Mouse (Mus musculus): ENCODE results near the gene Pdxdc1. TPM values are rescaled to one million over a fixed set of nuclear protein-coding genes. Genes with fewer than 3 reads are reported as not detected.

Gene Pdxdc1
- total and polyA plus RNA-seq, 2 experiments from 2014 or later: 60.2 to 67.4 TPM

- DNase-seq (no peak), ATAC-seq (no peak)
- peaks cover 8% of the 10 kb centered on the region for H3K36me3 ChIP-seq (ENCODE audit: insufficient read depth)
- no peaks in the 10 kb centered on the region for H3K4me1 ChIP-seq (ENCODE audit: insufficient read depth)
- H3K9me3 ChIP-seq (ENCODE audit: low read length): no peaks in the 10 kb centered on the region
- 94% methylated on average over 4 of the region's 4 CpGs for WGBS
- H3K4me2 ChIP-seq (ENCODE audit: low read depth): no peak overlapping the region
- H3K27ac ChIP-seq (ENCODE audit: low read depth, low read length): no peak overlapping the region
- no peak overlapping the region for H3K4me3 ChIP-seq (ENCODE audit: low read depth, low read length)
- no peaks in the 10 kb centered on the region for H3K27me3 ChIP-seq (ENCODE audit: insufficient read depth, low read length)
- H3K9ac ChIP-seq: no peak overlapping the region
- no peak for TF ChIP-seq CTCF (IDR thresholded peaks at IDR 0.05; ENCODE audit: low read depth)
Observed at GRCm38 (mm10) chr16:13866076-13866475, 36.9 kb downstream of the Pdxdc1 start.

DNA sequence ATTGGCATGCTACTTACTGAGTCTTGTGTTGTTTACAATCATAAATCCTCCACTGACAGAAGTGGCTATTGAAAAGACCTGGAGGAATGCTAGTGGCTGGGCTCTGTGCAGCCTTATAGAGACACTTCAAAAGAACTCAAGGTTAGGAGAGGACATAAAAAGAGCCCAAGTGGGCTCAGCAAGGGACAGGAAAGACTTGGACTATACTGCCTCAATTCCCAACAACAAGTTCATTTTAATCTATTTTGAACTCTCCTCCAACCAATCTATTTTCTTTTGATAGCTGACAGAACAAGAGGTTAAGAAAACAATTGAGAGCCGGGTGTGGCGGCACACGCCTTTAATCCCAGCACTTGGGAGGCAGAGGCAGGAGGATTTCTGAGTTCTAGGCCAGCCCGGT lies 49.0 kb downstream of the Pdxdc1 start:
- no peak for ATAC-seq
- no peak for DNase-seq
- Histone ChIP-seq H3K9ac (no peak overlapping the region), H3K9me3 (ENCODE audit: low read length) (no peaks in the 10 kb centered on the region), H3K4me1 (ENCODE audit: insufficient read depth) (no peaks in the 10 kb centered on the region), H3K4me3 (ENCODE audit: low read depth, low read length) (no peak overlapping the region), H3K4me2 (ENCODE audit: low read depth) (no peak overlapping the region), H3K36me3 (ENCODE audit: insufficient read depth) (peaks cover 41% of the 10 kb centered on the region), H3K27ac (ENCODE audit: low read depth, low read length) (no peak overlapping the region), H3K27me3 (ENCODE audit: insufficient read depth, low read length) (no peaks in the 10 kb centered on the region)
- WGBS: 94% methylated on average over 4 of the region's 4 CpGs
- TF ChIP-seq CTCF (IDR thresholded peaks at IDR 0.05; ENCODE audit: low read depth): no peak

DNA sequence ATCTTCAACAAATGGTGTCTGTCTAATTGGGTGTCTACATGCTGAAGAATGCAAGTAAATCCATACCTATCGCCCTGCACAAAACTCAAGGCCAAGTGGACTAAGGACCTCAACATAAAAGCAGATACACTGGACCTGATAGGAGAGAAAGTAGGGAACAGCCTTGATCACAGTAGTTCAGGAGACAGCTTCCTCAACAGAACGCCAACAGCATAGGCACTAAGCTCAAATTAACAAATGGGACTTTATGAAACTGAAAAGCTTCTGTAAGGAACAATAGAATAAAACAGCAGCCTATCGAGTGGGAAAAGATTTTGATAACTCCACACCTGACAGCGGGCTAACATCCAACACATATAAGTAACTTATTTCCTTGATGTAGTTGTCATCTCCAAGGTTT lies 51.5 kb downstream of the Pdxdc1 start:
- ATAC-seq (no peak), DNase-seq (no peak)
- TF ChIP-seq CTCF (IDR thresholded peaks at IDR 0.05; ENCODE audit: low read depth): no peak
- Histone ChIP-seq H3K27me3 (ENCODE audit: insufficient read depth, low read length) (no peaks in the 10 kb centered on the region), H3K27ac (ENCODE audit: low read depth, low read length) (no peak overlapping the region), H3K4me2 (ENCODE audit: low read depth) (no peak overlapping the region), H3K36me3 (ENCODE audit: insufficient read depth) (peaks cover 27% of the 10 kb centered on the region), H3K4me1 (ENCODE audit: insufficient read depth) (no peaks in the 10 kb centered on the region), H3K9me3 (ENCODE audit: low read length) (no peaks in the 10 kb centered on the region), H3K9ac (no peak overlapping the region), H3K4me3 (ENCODE audit: low read depth, low read length) (no peak overlapping the region)
- 95% methylated on average over 4 of the region's 4 CpGs for WGBS

DNA sequence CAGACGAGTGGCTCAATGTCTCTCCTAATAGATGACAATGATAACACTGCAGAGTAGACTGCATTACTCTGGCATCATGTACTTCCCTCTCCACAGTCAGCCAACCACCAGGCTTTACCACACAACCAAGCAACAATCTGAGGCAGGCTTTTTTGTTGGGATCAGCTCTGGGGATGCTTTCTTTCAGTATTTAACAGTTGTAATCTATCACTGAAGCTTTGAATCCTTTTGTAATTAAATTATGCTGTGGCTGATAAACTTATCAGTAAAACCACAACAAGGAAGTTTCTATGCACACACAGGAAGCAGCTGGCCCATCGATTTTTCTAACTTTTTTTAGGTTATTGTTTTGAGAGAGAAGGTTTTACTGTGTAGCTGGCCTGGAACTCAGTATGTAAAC lies 54.6 kb downstream of the Pdxdc1 start:
- 84% methylated on average over 2 of the region's 2 CpGs for WGBS
- no peak for ATAC-seq

DNA sequence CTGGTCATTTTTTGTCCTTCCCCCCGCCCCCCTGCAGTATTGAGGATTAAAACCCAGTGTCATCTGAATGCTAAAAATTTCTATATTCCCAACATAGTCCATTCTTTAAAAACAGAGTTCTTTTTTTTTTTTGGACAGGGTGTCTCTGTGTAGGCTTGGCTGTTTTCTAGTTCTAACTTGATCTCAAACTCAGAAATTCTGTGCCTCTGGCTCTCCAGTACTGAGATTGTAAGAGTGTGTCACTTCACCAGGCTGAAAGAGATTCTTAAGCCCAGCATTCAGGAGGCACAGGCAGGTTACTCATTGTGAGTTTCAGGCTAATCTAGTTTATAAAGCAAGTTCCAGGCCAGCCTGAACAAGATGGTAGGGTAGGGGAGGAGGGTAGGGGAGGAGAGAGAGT lies 56.3 kb downstream of the Pdxdc1 start:
- Histone ChIP-seq H3K9ac (no peak overlapping the region), H3K4me1 (ENCODE audit: insufficient read depth) (no peaks in the 10 kb centered on the region), H3K4me2 (ENCODE audit: low read depth) (no peak overlapping the region), H3K4me3 (ENCODE audit: low read depth, low read length) (no peak overlapping the region), H3K27me3 (ENCODE audit: insufficient read depth, low read length) (no peaks in the 10 kb centered on the region), H3K27ac (ENCODE audit: low read depth, low read length) (no peak overlapping the region), H3K36me3 (ENCODE audit: insufficient read depth) (peaks cover 31% of the 10 kb centered on the region), H3K9me3 (ENCODE audit: low read length) (no peaks in the 10 kb centered on the region)
- no peak for TF ChIP-seq CTCF (IDR thresholded peaks at IDR 0.05; ENCODE audit: low read depth)
- DNase-seq (no peak), ATAC-seq (no peak)
- 95% methylated on average over 1 of the region's 1 CpGs for WGBS

More for the DNA sequence above, 54.6 kb downstream of the Pdxdc1 start:
- peaks cover 28% of the 10 kb centered on the region for H3K36me3 ChIP-seq (ENCODE audit: insufficient read depth)
- no peak overlapping the region for H3K27ac ChIP-seq (ENCODE audit: low read depth, low read length)
- no peaks in the 10 kb centered on the region for H3K4me1 ChIP-seq (ENCODE audit: insufficient read depth)
- no peaks in the 10 kb centered on the region for H3K27me3 ChIP-seq (ENCODE audit: insufficient read depth, low read length)
- no peak overlapping the region for H3K9ac ChIP-seq
- DNase-seq: no peak
- no peak overlapping the region for H3K4me2 ChIP-seq (ENCODE audit: low read depth)
- TF ChIP-seq CTCF (IDR thresholded peaks at IDR 0.05; ENCODE audit: low read depth): no peak
- H3K4me3 ChIP-seq (ENCODE audit: low read depth, low read length): no peak overlapping the region
- no peaks in the 10 kb centered on the region for H3K9me3 ChIP-seq (ENCODE audit: low read length)

DNA sequence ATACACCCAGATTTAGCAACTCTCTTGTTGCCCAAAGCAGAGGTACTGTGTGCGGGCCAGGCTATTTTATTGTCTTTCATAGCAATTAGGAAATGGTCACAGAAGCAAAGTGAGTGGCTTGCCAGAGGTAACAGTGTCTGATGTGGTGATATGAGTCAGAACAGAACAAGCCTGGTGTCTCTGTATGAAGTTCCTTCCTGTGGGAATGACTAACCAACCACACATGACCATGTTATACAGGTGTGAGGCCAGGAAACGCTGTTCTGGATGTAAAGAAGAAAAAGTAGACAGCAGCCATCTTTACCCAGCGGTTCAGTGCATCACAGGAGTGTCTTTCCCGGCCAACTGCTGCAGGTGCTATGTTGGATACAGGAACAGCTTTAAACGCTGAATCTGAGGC lies 57.9 kb downstream of the Pdxdc1 start:
- no peaks in the 10 kb centered on the region for H3K4me1 ChIP-seq (ENCODE audit: insufficient read depth)
- H3K9ac ChIP-seq: no peak overlapping the region
- DNase-seq (no peak), ATAC-seq (no peak)
- peaks cover 44% of the 10 kb centered on the region for H3K36me3 ChIP-seq (ENCODE audit: insufficient read depth)
- no peaks in the 10 kb centered on the region for H3K27me3 ChIP-seq (ENCODE audit: insufficient read depth, low read length)
- H3K27ac ChIP-seq (ENCODE audit: low read depth, low read length): no peak overlapping the region
- WGBS: 97% methylated on average over 5 of the region's 5 CpGs
- H3K4me2 ChIP-seq (ENCODE audit: low read depth): no peak overlapping the region
- TF ChIP-seq CTCF (IDR thresholded peaks at IDR 0.05; ENCODE audit: low read depth): no peak
- no peaks in the 10 kb centered on the region for H3K9me3 ChIP-seq (ENCODE audit: low read length)
- H3K4me3 ChIP-seq (ENCODE audit: low read depth, low read length): no peak overlapping the region

DNA sequence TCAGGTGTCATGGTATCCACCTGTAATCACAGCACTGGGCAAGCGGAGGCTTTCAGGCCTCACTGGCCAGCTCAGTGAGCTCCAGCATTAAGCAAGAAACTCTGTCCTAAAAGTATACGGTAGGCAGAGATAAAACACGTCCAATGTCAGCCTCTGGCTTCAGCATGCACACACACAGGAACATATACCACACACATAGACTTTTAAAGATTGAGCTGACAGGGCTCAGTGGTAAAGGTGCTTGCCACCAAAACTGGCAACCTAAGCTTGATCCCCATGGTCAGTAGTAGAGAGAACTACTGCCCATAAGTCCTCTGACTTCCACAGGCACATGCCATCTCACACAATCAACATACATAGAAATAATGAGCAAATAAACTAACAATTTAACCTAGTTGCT lies 62.0 kb downstream of the Pdxdc1 start:
- WGBS: 92% methylated on average over 3 of the region's 3 CpGs
- no peak for TF ChIP-seq CTCF (IDR thresholded peaks at IDR 0.05; ENCODE audit: low read depth)
- Histone ChIP-seq H3K4me1 (ENCODE audit: insufficient read depth) (no peaks in the 10 kb centered on the region), H3K4me3 (ENCODE audit: low read depth, low read length) (no peak overlapping the region), H3K27ac (ENCODE audit: low read depth, low read length) (no peak overlapping the region), H3K9ac (no peak overlapping the region), H3K36me3 (ENCODE audit: insufficient read depth) (peaks cover 80% of the 10 kb centered on the region), H3K4me2 (ENCODE audit: low read depth) (no peak overlapping the region), H3K9me3 (ENCODE audit: low read length) (no peaks in the 10 kb centered on the region), H3K27me3 (ENCODE audit: insufficient read depth, low read length) (no peaks in the 10 kb centered on the region)
- no peak for DNase-seq
- ATAC-seq: no peak

GRCm38 (mm10) chr16:13840056-13840455 lies 62.9 kb downstream of the Pdxdc1 start:
- no peak for ATAC-seq
- Histone ChIP-seq H3K4me1 (ENCODE audit: insufficient read depth) (no peaks in the 10 kb centered on the region), H3K9ac (no peak overlapping the region), H3K36me3 (ENCODE audit: insufficient read depth) (peaks cover 85% of the 10 kb centered on the region), H3K27ac (ENCODE audit: low read depth, low read length) (no peak overlapping the region), H3K9me3 (ENCODE audit: low read length) (no peaks in the 10 kb centered on the region), H3K27me3 (ENCODE audit: insufficient read depth, low read length) (no peaks in the 10 kb centered on the region), H3K4me3 (ENCODE audit: low read depth, low read length) (no peak overlapping the region), H3K4me2 (ENCODE audit: low read depth) (no peak overlapping the region)
- TF ChIP-seq CTCF (IDR thresholded peaks at IDR 0.05; ENCODE audit: low read depth): no peak
- 92% methylated on average over 7 of the region's 7 CpGs for WGBS
- DNase-seq: no peak
